Mouse (Mus musculus) left cerebral cortex, adult 18-20 months (tissue): ENCODE measurements around the gene Spink4. TPM values are rescaled to one million over a fixed set of nuclear protein-coding genes. Genes with fewer than 3 reads are reported as not detected.

Source experiments
- DNase-seq, 2 experiments: peaks; one replicate each; pipeline ENCODE4 v3.0.0; 2021 to 2022; ENCODE audit warnings: low spot score in 2 of 2, mixed read lengths in 1 of 2
- total RNA-seq, 2 experiments: library from RNA; stranded (reverse); gene quantifications; 2 replicates each; pipeline ENCODE4 v1.2.3; 2021

The Spink4 gene
- total RNA-seq, 2 experiments from 2014 or later, result not detected

GRCm38 (mm10) chr4:40953521-40953920 lies 33.7 kb downstream of the Spink4 start:
- DNase-seq, result no peak

GRCm38 (mm10) chr4:40955942-40956341 lies 36.1 kb downstream of the Spink4 start:
- DNase-seq, result no peak

GRCm38 (mm10) chr4:40963536-40963935 lies 43.7 kb downstream of the Spink4 start:
- DNase-seq, result no peak

- DNase-seq, result no peak
These were observed 49.3 kb downstream of the Spink4 start for GRCm38 (mm10) chr4:40969161-40969560.

- DNase-seq, result no peak
These were observed 50.1 kb downstream of the Spink4 start for GRCm38 (mm10) chr4:40969781-40970591.

GRCm38 (mm10) chr4:40970592-40970841 lies 50.7 kb downstream of the Spink4 start:
- DNase-seq, result no peak

GRCm38 (mm10) chr4:40970842-40971701 lies 51.2 kb downstream of the Spink4 start, which contains the start of gene Nfx1:
Gene Nfx1, plus strand, starts transcription at chr4:40970906.
- DNase-seq, result peak; percentile 98

GRCm38 (mm10) chr4:40971744-40972143 lies 51.9 kb downstream of the Spink4 start:
- DNase-seq, result peak in 1 of 2 experiments; percentile 22

GRCm38 (mm10) chr4:40974011-40974410 lies 54.2 kb downstream of the Spink4 start:
- no peak for DNase-seq

GRCm38 (mm10) chr4:40975678-40976077 lies 55.8 kb downstream of the Spink4 start:
- no peak for DNase-seq

GRCm38 (mm10) chr4:40976651-40977050 lies 56.8 kb downstream of the Spink4 start:
- DNase-seq, result no peak

GRCm38 (mm10) chr4:40979430-40979829 lies 59.6 kb downstream of the Spink4 start:
- no peak for DNase-seq

Other genes starting within 250 kb of the Spink4 start
- gene Aptx, start 216.9 kb upstream of the Spink4 start, total RNA-seq, result 10 to 100 TPM; 29.7 to 34.8 TPM
- gene Dnaja1, start 197.9 kb upstream of the Spink4 start, total RNA-seq, result 100 to 1,000 TPM; 295 to 302 TPM
- gene Smu1, start 162.1 kb upstream of the Spink4 start, total RNA-seq, result 10 to 100 TPM; 47.7 to 52.2 TPM
- gene B4galt1, start 66.0 kb upstream of the Spink4 start, total RNA-seq, result 1 to 10 TPM; 4.7 to 5.4 TPM
- gene Bag1, start 28.2 kb downstream of the Spink4 start, total RNA-seq, result 100 to 1,000 TPM; 174 to 185 TPM
- gene Chmp5, start 28.4 kb downstream of the Spink4 start, total RNA-seq, result 10 to 100 TPM; 80.1 to 82.2 TPM
- 10 to 100 TPM; 73.4 to 73.6 TPM for gene Nfx1, start 50.9 kb downstream of the Spink4 start, total RNA-seq
- not detected for gene Aqp7, start 128.1 kb downstream of the Spink4 start, total RNA-seq
- not detected for gene Aqp3, start 178.1 kb downstream of the Spink4 start, total RNA-seq
- 10 to 100 TPM; 94.2 to 94.3 TPM for gene Nol6, start 204.4 kb downstream of the Spink4 start, total RNA-seq
- 10 to 100 TPM; 85.2 to 88.4 TPM for gene Ube2r2, start 215.7 kb downstream of the Spink4 start, total RNA-seq